Mouse (Mus musculus) frontal cortex, adult (tissue): ENCODE results near the gene Bcas3.

Source experiments
- ATAC-seq: cut with Nextera tagmentation; 2 replicates; pipeline ENCODE4 v1.9.2; 2017; ENCODE audit warnings: mild to moderate bottlenecking, moderate library complexity, mixed read lengths; ENCODE audit not compliant: low TSS enrichment

Gene Bcas3

DNA sequence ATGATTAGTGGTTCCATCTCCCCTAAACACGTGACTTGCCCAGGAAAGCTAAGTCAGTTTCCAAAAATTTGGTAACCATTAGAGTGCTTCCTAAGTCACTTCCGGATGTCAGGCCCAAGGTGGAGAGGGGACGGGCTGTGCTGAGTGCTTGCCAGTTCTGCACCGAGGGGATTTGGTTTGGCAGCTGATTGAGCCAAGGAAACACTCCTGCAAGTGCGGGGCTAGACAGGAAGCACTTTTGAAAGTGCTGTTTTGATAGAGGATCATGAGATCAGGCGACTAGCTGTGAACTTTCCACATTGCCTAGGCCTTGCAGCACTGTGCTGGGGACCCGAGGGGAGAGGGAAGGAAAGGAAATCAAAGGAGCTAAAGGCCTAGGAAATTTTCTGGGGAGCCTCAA, 262.5 kb downstream of the Bcas3 start:
- ATAC-seq, result no peak

DNA sequence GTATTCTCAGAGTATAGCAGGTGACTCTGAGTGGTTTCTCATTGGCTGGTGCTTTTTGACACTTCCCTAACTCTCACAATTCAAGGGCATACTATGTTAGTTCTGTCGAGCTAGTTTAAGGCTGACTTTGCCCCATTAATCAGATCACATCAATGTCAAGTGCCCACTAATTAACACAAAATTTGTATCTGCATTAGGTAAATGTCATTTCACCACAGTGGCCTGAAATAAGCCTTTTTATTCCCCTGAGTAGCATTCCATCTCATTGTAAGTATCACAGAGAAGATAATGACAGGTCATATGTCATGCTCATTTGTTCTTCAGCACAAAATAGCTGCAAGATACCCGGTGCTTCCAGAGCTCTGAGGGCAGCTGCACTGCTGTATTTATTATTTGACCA, 268.5 kb downstream of the Bcas3 start:
- no peak for ATAC-seq

DNA sequence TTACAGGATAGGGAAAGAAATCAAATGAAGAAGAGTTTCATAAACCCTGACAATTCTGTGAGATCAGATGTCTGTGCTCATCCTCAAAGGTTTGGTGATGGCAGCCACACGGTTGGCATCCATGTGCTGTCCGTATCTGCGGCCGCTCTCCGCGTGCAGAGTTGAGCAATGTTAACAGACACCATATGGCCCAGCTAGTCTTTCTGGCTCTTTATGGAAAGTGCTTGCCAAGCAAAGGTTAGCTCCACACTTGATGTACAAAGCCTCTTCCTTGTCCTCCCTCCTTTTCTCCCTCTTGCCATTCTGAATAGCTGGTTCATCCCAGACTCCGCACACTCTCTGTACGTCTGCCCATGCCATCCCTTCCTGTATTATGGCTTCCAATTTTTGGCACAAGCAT, 269.0 kb downstream of the Bcas3 start:
- no peak for ATAC-seq

DNA sequence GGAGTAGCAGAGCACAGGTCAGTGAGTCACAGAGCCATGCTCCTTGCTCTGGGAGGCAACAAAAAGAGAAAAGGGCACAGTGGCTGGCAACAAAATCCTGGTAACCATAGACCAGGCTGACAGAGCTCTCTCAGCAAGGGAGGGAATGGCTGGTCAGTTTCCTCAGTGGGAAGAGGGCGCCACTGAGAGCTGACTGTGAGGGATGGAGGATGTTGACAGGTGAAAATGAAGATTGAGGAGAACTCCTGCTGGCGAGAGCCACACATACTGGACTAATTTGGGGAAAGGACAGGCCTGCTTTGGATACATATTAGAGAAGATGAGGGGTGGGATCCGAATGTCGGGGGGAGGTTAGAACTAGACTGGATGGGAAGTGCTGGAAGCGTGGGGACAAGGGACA, 272.2 kb downstream of the Bcas3 start:
- ATAC-seq, result no peak

DNA sequence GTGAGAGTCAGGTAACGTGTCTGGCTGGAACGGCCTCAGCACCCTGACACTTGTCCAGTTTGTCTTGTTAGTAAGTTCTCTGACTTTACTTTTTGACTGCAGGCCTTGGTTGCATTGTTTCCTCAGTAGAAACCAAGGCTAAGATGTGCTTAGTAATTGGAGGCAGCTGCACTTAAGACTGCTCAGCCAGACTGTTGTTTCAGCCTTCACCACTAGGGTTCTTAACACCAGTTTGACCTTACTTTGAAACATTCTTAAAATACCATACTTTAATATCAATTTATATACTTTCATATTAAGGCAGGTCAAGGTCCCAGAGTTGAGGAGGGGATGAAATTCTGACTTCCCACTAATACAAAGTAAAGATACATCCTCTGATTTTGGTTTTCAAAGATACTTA, 273.9 kb downstream of the Bcas3 start:
- ATAC-seq, result no peak

DNA sequence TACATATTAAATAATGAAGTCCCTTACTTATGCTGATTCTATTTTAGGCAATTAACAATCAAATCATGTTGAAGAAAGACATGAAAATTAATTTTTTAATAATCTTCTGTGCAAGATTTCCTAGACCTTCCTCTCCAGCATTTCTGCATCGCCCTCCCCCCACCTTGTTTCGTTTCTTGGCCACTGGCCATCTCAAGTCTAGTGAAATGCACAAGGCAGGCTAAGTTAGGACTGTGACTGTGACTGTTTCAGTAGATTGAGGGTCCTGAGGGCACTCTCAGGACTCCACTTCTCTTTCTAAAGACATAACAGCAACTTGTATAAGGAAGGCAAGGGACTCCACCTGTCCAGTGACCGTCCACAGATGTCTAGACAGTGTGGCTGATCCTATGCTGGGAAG, 274.4 kb downstream of the Bcas3 start:
- ATAC-seq, result no peak

DNA sequence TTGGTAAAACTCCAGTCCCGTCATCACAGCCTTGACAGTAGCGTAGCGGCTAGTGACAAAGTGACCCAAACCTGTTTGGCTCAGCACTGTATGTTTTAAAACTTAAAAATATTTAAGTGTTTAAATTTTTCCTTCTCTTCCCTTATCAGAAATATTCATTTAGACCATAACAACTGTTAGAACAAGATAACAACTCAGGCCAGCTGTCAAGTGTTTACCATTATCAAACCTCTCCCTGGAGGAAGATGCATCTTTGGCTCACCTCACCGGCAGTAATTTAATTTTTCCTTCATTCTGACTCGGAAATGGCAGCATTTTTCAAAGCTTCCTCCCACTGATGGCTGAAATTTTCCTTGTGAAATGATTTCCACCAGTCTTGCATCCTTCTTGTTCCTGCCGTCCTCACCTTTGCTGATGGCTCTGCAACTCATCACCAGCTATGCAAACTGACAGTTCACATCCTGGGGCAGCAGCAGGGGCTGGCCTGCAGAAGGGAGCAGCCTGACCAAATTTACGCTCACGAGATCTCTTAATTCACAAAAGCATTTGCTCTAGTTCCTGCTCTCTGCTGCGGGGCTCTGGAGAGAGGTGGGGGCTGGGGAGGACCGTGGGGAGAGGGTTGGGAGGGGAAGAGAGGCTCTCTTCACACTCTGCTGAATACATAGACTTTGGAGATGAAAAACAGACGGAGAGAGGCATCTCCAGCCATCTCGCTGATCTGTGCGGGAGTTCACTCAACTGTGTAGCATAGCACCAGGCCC, 275.5 kb downstream of the Bcas3 start:
- no peak for ATAC-seq

DNA sequence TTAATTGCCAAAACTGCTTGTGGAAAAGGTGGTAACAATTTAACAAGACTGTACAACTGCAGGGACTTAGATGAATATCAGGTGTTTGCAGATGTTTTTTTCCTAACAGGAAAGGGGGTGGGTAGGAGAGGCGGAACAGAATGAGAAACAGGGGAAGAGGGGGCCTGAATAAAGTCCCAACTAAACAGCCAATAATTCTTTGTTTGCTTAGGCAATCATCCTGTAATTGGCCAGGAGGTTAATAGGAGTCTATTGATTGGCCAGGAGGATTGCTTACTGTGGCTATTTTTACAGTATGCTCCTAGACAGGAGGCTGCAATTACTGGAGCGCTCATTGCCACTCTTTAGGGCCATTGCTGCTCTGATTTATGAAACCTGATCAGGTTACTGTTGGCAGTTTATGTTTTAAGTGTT, 279.6 kb downstream of the Bcas3 start:
- ATAC-seq, result no peak

DNA sequence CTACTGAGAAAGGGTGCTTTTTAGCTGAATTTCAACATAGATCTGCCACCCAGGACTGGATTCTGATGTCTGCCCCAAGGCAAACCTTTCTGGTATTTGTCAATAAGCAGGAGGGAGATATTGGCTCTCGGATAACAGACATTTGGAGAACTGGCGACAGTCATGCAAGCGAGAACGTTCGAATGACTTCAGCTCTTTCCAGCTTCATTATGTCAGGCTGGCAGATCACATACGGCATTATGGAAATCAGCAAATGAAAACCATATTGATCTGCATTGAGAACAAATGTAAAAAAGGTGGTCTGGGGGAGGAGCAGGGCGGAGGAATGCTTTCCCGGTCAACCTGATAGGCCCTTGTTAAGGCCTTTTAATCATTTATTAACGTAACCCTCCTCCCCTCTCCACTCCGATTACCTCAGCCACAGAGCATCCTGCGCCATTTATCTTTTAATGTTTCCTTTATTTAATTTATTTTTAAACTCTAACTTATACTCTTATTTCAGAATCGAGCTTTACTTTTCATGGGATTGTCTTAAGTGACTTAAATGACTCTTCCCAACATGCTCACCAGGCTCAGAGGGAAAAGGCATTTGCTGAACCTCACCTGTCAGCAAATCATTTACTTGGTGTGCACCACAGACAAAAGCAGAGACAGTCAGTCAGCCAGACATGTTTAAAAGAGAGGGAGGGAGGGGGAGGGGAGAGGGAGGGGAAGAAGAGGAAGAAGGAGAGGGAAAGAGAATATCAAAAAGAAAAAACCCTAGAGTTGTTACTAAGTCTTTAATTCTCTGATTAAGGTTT, 285.9 kb downstream of the Bcas3 start:
- ATAC-seq, result no peak

DNA sequence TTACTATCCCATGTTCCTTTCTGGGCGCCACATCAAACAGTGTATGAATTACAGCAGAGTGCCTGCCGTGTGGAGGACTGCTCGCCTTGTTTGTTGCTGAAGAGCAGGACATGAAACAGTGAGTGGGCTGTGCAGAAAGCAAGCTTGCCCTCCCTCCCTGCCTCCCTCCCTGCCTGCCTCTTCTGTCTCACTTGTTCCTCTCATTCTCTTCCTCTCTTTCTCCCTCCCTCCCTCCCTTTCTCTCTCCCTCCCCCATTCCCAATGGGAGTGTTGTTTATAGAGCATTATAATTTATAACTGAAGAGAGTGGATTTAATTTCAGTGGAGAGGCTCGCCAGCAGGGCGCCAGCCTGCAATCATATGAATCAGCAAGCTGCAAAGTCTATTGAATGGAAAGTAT, 287.7 kb downstream of the Bcas3 start:
- ATAC-seq, result peak; percentile 56

DNA sequence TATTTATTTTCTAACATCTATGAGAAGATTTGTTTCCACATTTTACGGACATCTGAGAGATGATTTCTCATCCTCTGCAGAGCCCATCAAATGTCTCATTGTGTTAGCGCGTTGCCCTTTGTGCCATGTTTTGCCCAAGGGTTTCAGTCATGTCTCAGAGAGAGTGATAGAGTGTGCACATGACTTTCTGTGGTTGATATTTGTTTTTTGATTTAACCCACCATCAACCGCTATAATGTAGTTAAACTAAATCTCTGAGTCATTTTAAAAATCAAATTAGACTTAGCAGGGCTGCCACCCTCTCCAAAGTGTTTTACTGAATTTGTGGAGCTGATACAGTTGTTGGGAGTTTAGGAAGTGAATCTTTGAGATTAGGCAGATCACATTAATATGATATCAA, 288.5 kb downstream of the Bcas3 start:
- no peak for ATAC-seq

DNA sequence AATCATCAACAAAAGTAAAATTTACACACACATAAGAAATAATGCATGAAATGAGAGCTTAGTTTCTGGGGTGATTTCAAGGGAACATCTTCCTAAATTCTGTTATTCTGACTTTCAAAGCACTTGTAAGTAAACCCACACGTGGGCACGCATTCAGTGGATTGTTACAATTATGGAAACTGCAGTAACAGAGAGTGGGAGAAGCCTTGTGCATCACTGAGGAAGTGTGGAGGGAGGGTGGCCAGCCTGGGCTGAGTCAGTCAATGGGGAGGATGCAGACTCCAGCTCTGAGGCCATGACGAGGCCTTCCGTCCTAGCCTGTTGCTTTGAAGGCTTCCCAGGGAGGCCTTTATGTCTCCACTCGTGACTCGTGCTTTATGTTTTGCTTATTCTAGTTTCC, 289.6 kb downstream of the Bcas3 start:
- ATAC-seq, result peak; percentile 97

DNA sequence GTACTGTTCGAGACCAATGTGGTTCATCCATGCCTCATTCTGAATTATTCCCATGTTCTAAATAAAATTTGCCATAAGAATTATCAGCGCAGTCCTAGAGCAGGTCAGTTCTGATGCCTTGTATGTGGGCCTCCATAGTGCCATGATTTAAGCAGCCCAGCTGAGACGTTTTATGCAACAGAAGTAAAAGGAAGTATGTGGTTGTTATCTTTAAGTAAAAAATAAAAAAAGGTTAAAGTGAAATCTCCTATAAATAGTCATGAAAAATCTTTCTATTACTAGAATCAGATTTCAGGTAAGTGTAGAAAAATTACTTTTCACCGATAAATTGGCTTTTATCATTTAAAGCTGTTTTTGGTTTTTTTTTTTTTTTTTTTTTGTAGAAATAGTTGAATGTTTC, 290.1 kb downstream of the Bcas3 start:
- ATAC-seq, result no peak

DNA sequence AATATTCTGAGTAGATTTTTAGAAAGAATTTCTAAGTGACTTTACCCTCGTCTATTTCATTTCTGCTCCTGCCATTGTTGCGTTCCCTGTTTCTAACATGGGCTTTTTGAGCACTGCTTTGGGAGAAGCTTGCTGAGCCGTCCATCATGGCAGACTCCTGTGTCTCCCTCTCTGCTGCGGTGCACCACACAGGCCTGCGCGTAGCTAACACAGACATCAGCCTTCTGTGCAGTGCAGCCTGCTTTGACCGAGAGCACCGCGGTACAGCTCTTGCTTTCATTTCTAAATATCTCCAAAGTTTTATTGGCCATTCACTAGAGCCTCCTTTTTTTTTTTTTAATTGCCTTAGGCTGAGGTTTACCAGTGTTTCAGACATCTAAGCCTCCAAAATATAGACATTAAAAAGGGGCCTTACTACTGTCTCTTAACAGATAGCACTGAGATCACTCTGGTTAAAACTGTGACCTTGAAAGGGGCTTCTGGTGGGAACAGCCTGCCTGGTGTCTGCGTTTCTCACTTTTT, 290.6 kb downstream of the Bcas3 start:
- ATAC-seq, result no peak

DNA sequence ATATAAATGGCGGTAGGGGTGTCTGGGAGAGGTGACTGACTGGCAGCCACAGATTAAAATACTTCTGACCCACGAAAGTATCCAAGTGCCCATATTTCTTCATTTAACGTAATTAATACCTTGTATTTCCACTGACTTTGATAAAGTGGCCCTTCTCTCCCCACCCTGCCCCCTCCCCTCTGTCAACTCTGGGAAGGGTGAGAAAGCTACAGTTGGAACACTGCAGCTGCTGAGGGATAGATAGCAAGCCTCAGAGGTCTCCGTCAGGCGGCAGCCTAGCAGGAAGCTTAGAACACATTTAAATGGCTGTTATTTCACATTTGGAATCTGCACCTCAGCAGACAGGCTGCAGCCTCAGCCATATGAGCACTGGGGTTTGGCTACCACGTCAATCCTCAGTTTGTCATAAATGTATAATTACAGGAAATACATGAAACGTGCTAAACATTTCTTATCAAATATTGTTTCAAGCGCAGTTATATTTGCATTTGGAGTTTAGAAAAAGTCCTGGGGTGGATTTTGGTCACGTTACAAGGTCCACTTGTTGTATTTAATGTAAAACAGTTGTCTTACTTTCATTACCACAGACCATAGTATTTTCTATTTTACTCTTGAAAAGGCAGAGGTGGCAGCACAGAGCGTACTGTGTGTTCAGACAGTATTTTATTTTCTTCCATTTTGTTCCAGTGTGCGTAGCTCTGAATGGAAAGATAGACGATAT, 291.2 kb downstream of the Bcas3 start:
- no peak for ATAC-seq

DNA sequence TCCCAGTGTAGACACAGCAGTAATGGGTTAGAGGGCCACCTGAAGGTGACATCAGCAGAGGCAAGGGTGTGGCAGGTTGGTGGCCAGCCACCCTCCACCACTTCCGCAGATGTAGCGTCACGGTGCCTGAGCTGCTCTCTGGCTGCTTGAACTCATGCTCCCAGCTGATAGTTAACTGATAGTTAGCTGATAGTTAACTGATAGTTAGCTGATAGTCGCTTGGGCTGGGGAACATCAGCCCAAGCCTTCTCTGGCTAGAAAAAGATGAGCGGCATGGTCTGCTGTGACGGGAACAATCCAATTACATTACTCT, 291.7 kb downstream of the Bcas3 start:
- no peak for ATAC-seq

DNA sequence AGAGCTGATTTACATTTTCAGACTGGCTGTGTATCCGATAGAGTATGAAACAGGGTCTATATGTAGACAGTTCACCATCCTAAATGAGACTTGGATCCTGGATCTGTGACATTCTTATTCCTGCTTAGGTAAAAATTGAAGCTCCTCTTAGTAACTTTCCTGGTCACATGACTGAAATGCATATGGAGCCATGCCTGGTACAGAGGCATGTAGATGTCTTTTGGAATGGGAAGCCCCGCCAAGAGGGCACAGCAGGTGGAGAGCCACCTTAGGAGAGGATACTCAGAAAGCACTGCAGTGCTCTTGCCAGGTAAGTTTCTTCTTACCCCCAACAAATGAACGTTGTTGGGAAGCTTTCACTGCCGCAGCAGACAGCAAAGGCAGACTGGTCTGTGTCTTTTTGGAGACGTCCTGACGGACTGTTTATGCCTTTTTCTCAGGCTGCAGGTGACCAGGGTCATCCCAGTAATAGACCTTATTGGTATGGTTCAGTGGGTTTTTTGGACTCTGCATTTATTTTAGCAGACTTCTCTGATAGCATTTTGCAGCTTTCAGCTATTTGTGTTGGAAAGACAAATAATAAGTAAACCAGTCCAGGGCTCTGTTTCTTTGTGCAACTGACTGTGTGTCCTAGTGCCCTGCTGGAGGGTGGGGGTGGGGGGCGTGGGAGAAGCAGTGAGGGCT, 292.3 kb downstream of the Bcas3 start:
- no peak for ATAC-seq

DNA sequence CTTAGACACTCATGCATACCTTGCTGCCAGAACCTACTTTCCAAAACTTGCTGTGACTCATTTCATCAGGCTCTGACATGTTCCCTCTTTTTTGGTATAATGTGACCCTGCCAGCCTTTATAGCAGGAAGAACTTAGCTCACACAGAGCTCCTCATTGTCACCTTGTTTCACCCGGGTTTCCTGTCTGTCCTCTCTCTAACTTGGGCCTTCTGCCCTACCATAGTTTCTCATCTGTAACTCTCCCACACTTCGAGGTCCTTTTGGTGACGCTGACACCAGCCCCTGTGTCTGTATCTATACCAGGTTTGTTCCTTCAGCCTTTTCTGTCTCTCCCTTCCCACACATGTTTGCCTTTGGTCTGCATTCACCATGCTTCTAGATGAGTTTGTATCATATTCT, 295.9 kb downstream of the Bcas3 start:
- no peak for ATAC-seq

DNA sequence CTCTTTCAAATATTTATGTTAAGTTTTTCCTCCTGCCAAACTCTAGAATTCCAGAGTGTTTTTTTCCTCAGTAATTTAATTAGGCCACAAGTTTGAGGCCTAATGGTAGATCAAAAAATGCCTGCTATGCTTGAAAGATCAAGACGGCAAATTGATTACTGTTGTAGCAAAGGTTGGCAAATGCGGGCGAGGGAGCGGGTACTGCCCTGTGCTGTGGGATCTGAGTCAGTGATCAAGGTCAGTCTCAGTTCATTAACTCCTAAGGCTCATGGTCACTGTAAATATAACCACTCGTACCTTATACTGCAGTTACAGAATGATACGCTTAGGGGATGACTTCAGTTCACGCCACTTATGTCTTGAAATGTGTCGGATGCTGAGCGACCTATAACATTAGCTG, 296.4 kb downstream of the Bcas3 start:
- no peak for ATAC-seq

DNA sequence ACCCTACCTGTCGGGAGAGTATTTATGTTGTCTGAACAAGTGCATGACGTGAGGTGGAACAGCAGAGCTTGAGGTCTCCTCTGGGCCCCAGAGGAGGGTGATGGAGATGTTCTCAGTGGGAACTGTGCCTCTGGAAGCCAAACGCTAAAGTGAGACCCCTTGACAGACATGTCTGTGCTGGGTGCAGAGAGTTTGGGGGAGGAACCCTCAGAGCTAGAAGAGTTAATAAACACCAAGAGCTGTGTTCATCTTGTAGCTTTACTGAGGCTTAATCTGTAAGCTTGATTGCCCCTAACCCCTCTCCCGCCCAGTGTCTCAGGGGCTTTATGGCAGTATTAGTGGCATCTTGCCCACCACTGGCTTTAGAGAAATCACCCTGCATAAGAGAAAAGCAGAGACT, 304.5 kb downstream of the Bcas3 start:
- no peak for ATAC-seq

DNA sequence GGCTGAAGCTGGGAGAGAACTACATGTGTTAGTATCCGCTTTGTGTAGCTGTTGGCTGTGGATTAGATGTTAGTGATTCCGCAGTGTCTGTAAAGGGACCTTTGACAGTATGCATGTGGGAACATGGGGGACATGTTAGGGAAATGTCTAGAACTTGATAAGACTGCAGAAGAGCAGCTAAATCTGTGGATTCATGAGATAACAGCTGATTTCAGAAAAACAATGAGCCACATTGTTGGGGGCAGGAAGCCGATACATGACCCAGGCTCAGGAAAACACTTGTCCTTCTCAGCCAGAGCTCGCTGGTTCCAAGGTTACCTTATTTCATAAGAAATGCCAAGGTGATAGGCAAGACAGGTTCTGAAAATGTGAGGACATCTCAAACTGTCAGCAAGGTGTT, 307.3 kb downstream of the Bcas3 start:
- ATAC-seq, result no peak

DNA sequence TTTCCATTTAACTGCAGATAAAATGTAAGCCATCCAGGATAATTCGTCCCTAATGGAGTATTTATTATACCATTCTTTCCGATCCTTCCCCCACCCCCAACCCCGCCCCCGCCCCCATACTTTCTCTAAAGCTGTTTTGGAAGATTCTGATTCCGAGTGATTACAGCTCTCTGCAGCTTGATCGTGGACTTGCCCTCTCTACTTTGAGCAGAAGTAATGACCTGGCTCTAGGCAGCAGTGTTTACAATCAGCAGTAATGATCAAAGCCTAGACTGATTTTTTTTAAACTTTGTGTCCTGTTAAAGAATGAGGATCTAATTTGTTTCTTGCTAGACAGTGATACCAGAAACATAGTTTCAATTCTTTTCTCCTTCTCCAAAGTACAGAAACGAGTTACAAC, 314.2 kb downstream of the Bcas3 start:
- no peak for ATAC-seq
